Mouse (Mus musculus) small intestine, adult 2 months (tissue): ENCODE data around the gene Ctdsp2. TPM values are rescaled to one million over a fixed set of nuclear protein-coding genes. Genes with fewer than 3 reads are reported as not detected.

Source experiments
- H3K27ac ChIP-seq: fragments of 200-500 bp; 2 replicates; pipeline ENCODE4 v1.5.1; 2012; ENCODE audit warnings: low read depth, low read length, control low read depth, inconsistent platforms; ENCODE audit not compliant: insufficient read depth
- H3K27me3 ChIP-seq: fragments of 200-500 bp; 2 replicates; pipeline ENCODE4 v1.6.1; 2012; ENCODE audit warnings: mild to moderate bottlenecking, moderate library complexity, low read length, inconsistent platforms; ENCODE audit not compliant: control insufficient read depth, insufficient read depth
- H3K36me3 ChIP-seq: fragments of 200-500 bp; 2 replicates; pipeline ENCODE4 v1.6.1; 2012; ENCODE audit warnings: mild to moderate bottlenecking, low read length, control low read depth, inconsistent platforms; ENCODE audit not compliant: control insufficient read depth, insufficient read depth
- H3K4me1 ChIP-seq: fragments of 200-500 bp; 2 replicates; pipeline ENCODE4 v1.6.1; 2012; ENCODE audit warnings: low read length, inconsistent platforms, mixed read lengths; ENCODE audit not compliant: control insufficient read depth, insufficient read depth, insufficient read length
- H3K4me3 ChIP-seq: fragments of 200-500 bp; 2 replicates; pipeline ENCODE4 v1.5.1; 2012; ENCODE audit warnings: low read depth, mild to moderate bottlenecking, control low read depth, inconsistent platforms, low read length, moderate library complexity
- CTCF ChIP-seq: fragments of 200-500 bp; IDR thresholded peaks from 2 replicates; pipeline ENCODE4 v1.5.1; 2012; ENCODE audit warnings: low read depth, mild to moderate bottlenecking, control low read depth, inconsistent platforms, low read length, moderate library complexity, mixed read lengths; ENCODE audit not compliant: insufficient replicate concordance, insufficient read length; ENCODE audit errors: extremely low read depth
- POLR2A ChIP-seq: fragments of 200-500 bp; IDR thresholded peaks from 2 replicates; pipeline ENCODE4 v1.6.1; 2012; ENCODE audit warnings: low read depth, mild to moderate bottlenecking, control low read depth, inconsistent platforms, low read length, moderate library complexity
- WGBS: fragments of 180-500 bp; shearing (Covaris S2); methylation state at CpG from one replicate; pipeline ENCODE4 v1.1.7; 2018; 5-methylcytosine and 5-hydroxymethylcytosine counted together
- polyA plus RNA-seq: library from polyadenylated mRNA; depleted of rRNA; stranded (reverse); fragments of >200 nt; gene quantifications from 2 replicates; pipeline ENCODE4 v1.2.3, GENCODE M21; 2012

The Ctdsp2 gene
- polyA plus RNA-seq, 1 experiment, result 118 TPM

DNA sequence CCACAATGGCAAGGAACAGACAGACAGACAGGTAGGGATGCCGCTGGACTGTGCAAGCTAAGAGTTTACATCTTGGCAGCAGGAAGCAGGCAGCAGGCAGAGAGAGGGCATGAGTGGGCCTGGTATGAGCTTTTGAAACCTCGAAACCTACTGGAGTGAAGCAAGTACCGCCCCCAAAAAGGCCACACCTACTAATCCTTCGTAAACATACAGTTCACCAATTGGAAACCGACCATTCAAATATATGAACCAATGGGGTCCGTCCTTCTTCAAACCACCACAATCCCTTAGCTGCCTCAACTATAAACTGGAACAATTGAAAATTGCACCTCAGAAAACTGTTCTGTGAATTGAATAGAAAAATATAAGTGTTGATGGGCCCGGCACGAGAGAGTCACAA is 14.7 kb upstream of the Ctdsp2 start:
- H3K36me3 ChIP-seq, result no peaks in the 10 kb centered on the region
- H3K27me3 ChIP-seq, result no peaks in the 10 kb centered on the region
- no peak overlapping the region for H3K4me3 ChIP-seq
- H3K4me1 ChIP-seq, result 0 out of 2 replicates have a peak, but pooled peaks cover 4% of the 10 kb centered on the region
- H3K27ac ChIP-seq, result no peak overlapping the region
- WGBS, result 84% methylated on average over 8 of the region's 8 CpGs
- no peak for TF ChIP-seq CTCF
- no peak for TF ChIP-seq POLR2A

DNA sequence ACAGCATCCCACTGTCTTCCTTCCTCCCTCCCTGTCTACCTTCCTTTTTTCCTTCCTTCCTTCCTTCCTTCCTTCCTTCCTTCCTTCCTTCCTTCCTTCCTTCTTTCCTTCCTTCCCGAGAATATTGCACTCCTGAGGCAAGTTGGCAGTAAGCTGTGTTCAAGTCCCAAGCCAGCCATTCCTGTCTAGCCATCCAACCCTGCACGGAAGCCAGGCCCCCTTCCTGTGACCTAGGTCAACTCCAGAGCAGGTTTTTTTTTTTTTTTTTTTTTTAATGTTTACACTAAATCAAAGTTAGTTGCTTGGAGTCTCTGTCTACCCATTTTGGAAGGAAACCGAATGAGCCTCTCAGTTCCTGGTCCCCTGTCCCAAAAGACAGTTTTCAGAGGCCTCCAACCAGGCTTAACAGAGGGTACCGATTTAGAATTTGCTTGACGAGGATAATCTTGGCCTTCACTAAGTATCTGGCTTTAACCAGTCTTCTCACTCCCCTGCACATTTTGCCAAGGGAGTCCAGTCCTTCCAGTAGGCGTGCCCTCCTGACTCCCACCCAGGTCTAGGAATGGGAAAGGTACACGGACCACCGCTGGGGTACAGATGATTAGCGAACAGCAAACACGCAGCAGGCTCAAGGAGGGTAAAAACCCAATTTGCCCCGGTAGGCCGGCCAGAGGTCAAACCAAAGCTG is 7.0 kb upstream of the Ctdsp2 start:
- H3K36me3 ChIP-seq, result no peaks in the 10 kb centered on the region
- H3K4me1 ChIP-seq, result peaks cover 21% of the 10 kb centered on the region
- no peak overlapping the region for H3K4me3 ChIP-seq
- no peaks in the 10 kb centered on the region for H3K27me3 ChIP-seq
- no peak for TF ChIP-seq CTCF
- no peak for TF ChIP-seq POLR2A
- 21% methylated on average over 12 of the region's 12 CpGs for WGBS
- H3K27ac ChIP-seq, result peak overlapping the region; percentile 35

DNA sequence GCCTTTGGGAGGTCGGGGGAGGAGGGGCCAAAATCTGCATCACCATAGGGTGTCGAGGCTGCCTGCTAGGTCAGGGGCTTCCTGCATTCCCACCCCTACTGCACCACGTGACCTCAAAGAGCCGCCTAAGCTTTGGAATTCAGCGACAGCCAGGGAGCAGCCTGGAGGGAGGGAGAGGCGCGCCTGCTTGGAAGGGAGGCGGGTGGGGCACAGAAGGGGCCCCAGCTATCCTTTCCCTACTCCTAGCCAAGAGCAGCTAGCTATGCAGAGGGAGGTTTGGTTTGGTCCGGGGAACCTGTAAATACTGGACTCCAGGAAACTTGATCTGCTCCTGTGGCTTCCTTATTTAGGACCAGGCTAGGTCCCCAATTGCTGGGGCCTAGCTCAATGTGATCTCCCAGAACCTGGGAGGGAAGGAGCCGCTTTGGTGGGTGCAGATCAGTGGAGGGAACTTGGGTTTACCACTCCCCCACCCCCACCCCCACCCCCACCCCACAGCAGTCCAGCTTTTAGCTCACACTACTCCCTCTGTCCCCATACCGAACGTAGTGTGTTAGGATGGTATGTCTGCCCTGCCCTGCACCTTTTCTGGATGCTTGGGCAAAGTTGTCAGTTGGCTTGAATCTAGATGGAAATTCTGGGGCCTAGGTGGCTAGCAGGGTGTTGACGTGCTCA is 6.3 kb upstream of the Ctdsp2 start:
- H3K27ac ChIP-seq, result peak overlapping the region; percentile 35
- TF ChIP-seq POLR2A, result no peak
- TF ChIP-seq CTCF, result no peak
- WGBS, result 27% methylated on average over 13 of the region's 13 CpGs
- no peaks in the 10 kb centered on the region for H3K36me3 ChIP-seq
- H3K27me3 ChIP-seq, result no peaks in the 10 kb centered on the region
- no peak overlapping the region for H3K4me3 ChIP-seq
- H3K4me1 ChIP-seq, result peaks cover 25% of the 10 kb centered on the region

DNA sequence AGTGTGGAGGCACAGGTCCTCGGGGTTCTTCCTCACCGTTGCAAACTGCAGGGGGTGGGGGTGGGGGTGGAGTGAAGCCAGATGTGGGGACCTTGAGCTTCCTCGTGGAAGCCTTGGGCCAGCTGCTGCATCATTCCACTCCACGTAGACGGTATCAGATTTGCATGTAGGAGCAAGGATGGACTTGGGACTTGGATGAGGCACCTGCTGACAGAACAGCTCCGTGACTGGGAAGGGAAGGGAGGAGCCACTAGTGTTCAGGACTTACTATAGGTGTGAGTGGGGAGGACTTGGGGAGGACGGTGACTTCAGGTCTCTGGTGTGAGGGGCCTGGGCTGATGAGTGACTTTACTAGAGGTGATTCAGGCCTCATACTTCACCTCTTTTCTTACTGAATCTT is 5.5 kb upstream of the Ctdsp2 start:
- no peak overlapping the region for H3K4me3 ChIP-seq
- no peaks in the 10 kb centered on the region for H3K27me3 ChIP-seq
- 14% methylated on average over 7 of the region's 7 CpGs for WGBS
- H3K27ac ChIP-seq, result peak overlapping the region; percentile 26
- TF ChIP-seq CTCF (no peak), POLR2A (no peak)
- peaks cover 27% of the 10 kb centered on the region for H3K4me1 ChIP-seq
- no peaks in the 10 kb centered on the region for H3K36me3 ChIP-seq

DNA sequence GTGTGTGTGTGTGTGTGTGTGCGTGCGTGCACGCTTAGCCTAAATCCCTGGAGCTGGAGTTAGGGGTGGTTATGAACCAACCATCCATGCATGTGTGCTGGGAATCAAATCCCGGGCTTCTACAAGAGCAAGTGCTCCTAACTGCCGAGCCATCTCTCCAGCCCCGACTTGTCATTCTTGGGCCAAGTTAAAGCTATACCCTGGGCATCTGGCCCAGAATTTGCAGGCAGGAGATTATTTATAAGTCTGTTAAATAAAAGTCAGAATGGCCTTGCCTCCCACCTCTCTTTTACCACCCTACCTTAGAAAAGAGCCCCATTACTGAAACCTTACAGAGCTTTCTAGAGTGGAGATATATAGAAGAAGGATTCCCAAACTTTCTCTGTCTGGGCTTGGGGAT is 2.8 kb upstream of the Ctdsp2 start:
- H3K36me3 ChIP-seq, result no peaks in the 10 kb centered on the region
- TF ChIP-seq CTCF (no peak), POLR2A (no peak)
- 90% methylated on average over 6 of the region's 6 CpGs for WGBS
- no peaks in the 10 kb centered on the region for H3K27me3 ChIP-seq
- H3K27ac ChIP-seq, result no peak overlapping the region
- no peak overlapping the region for H3K4me3 ChIP-seq
- peaks cover 28% of the 10 kb centered on the region for H3K4me1 ChIP-seq

DNA sequence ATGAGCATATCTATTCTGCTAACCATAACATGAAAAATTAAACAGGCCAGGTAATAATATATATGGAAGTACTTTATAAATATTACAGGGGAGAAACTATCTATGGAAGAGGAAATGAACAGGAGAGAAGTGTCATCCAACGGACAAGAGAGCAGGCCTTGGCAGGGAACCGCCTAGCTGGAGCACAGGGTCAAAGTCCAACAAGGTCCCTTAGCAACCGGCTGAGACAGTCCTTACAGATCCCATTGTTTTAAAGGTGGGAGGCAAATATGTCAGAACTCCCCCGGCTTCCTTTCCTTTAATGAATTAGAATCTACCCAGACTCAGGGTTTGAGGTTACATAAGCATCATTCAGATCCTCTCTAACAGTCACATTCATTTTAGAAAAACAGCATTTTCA is 1.4 kb upstream of the Ctdsp2 start:
- no peak for TF ChIP-seq POLR2A
- TF ChIP-seq CTCF, result no peak
- no peaks in the 10 kb centered on the region for H3K27me3 ChIP-seq
- peaks cover 20% of the 10 kb centered on the region for H3K4me1 ChIP-seq
- no peak overlapping the region for H3K27ac ChIP-seq
- H3K4me3 ChIP-seq, result no peak overlapping the region
- 17% methylated on average over 4 of the region's 4 CpGs for WGBS
- H3K36me3 ChIP-seq, result no peaks in the 10 kb centered on the region

DNA sequence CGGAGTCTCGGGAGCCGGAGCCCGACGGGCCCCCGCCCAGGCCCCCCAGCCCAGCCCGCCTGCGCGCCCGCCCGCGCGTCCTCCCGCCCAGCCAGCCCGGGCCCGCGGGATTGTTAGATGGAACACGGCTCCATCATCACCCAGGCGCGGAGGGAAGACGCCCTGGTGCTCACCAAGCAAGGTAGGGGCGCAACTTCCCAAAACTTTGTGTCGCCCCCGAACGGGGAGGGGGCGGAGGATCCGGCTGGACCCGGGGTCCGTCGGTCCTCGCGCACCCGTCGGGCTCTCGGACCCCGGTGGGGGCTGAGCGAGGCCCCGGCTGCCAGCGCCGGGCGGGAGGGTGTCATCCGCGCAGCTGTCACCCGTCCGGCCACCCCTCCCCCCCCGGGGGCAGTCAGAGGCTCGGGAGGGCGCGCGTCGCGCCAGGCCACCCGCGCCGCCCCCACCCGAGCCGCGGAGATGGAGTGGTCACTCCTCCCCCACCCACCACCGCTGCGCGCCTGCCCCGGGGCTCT is 661 bp downstream of the Ctdsp2 start:
- Histone ChIP-seq H3K27me3 (no peaks in the 10 kb centered on the region), H3K36me3 (peaks cover 2% of the 10 kb centered on the region; the same call in 1 of the 2 replicates), H3K4me3 (peak overlapping the region; percentile 88), H3K27ac (peak overlapping the region; percentile 96), H3K4me1 (peaks cover 31% of the 10 kb centered on the region)
- TF ChIP-seq CTCF (no peak), POLR2A (no peak; the same call in 1 of the 2 replicates)
- WGBS, result under 1% methylated on average over 59 of the region's 62 CpGs
